Mouse (Mus musculus) embryonic facial prominence, embryonic 10.5 days (tissue): Measurements from ENCODE around the gene Cacna1c. TPM values are rescaled to one million over a fixed set of nuclear protein-coding genes. Genes with fewer than 3 reads are reported as not detected.
"Not testable (repeated sequence)": the region's sequence is repeated elsewhere in the genome, so short reads cannot be mapped to it uniquely, and the experiment has no call there.

ENCODE experiments used
- DNase-seq: peaks from one replicate; pipeline ENCODE4 v3.0.0-alpha.2; 2017; ENCODE audit warnings: low spot score
- H3K27ac ChIP-seq: fragments of 300-500 bp; sonication (generic); replicated peaks from 2 replicates; pipeline ENCODE4 v1.5.1; 2016; ENCODE audit warnings: mild to moderate bottlenecking
- H3K27me3 ChIP-seq: fragments of 300-500 bp; sonication (generic); replicated peaks from 2 replicates; pipeline ENCODE4 v1.6.1; 2016; ENCODE audit warnings: low read depth, mild to moderate bottlenecking; ENCODE audit not compliant: poor library complexity, severe bottlenecking
- H3K36me3 ChIP-seq: fragments of 300-500 bp; sonication (generic); replicated peaks from 2 replicates; pipeline ENCODE4 v1.6.1; 2016; ENCODE audit warnings: mild to moderate bottlenecking, moderate library complexity
- H3K4me1 ChIP-seq: fragments of 300-500 bp; sonication (generic); 2 replicates; pipeline ENCODE4 v1.6.1; 2016
- H3K4me3 ChIP-seq: fragments of 300-500 bp; sonication (generic); 2 replicates; pipeline ENCODE4 v1.5.1; 2016; ENCODE audit warnings: mild to moderate bottlenecking, moderate library complexity
- H3K9me3 ChIP-seq: fragments of 300-500 bp; sonication (generic); 2 replicates; pipeline ENCODE4 v1.6.1; 2016; ENCODE audit warnings: mild to moderate bottlenecking
- WGBS: fragments of 180-500 bp; shearing (Covaris S2); methylation state at CpG from one replicate; pipeline ENCODE4 v1.1.7; 2016; 5-methylcytosine and 5-hydroxymethylcytosine counted together
- polyA plus RNA-seq: library from polyadenylated mRNA; unstranded; fragments of >200 nt; fragmentation: Nextera tagmentation; extraction: Ambion mirVana; gene quantifications from 2 replicates; pipeline ENCODE4 v1.2.1, GENCODE M21; 2016

Cacna1c gene
- polyA plus RNA-seq, 1 experiment from 2014 or later = 4.9 TPM

DNA sequence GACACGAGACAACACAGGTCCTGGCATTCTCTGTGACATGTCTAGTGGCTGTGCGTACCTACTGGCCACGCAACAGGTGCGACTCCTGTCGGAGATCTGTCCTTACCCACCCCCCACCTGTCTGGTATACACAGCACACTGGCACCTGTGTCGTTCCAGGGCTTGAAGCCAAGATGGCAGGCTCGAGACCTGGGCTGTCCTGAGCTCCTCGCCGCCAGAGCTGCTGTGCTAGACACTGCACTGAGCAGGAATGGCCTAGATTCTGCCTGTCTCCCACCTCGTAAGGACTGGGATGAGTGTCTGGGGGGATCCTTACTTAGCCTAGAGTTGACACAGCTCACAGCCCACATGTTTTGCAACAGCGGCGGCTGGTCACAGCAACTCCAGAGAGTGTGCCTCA lies 29.0 kb upstream of the Cacna1c start:
- WGBS = 87% methylated on average over 12 of the region's 12 CpGs
- H3K4me1 ChIP-seq = no peaks in the 10 kb centered on the region
- H3K9me3 ChIP-seq = no peaks in the 10 kb centered on the region
- H3K27me3 ChIP-seq = no peaks in the 10 kb centered on the region
- peaks cover 10% of the 10 kb centered on the region; the same call in 1 of the 2 replicates for H3K36me3 ChIP-seq
- no peak overlapping the region for H3K4me3 ChIP-seq
- DNase-seq = no peak
- no peak overlapping the region for H3K27ac ChIP-seq

GRCm38 (mm10) chr6:119224451-119225195 lies 28.4 kb upstream of the Cacna1c start:
- Histone ChIP-seq H3K9me3 (no peaks in the 10 kb centered on the region), H3K4me1 (no peaks in the 10 kb centered on the region), H3K4me3 (no peak overlapping the region), H3K27ac (no peak overlapping the region), H3K36me3 (peaks cover 11% of the 10 kb centered on the region; the same call in 1 of the 2 replicates), H3K27me3 (no peaks in the 10 kb centered on the region)
- DNase-seq = no peak
- WGBS = 84% methylated on average over 13 of the region's 13 CpGs

- H3K27me3 ChIP-seq = no peaks in the 10 kb centered on the region
Observed at GRCm38 (mm10) chr6:119220297-119220696, 24.1 kb upstream of the Cacna1c start.

DNA sequence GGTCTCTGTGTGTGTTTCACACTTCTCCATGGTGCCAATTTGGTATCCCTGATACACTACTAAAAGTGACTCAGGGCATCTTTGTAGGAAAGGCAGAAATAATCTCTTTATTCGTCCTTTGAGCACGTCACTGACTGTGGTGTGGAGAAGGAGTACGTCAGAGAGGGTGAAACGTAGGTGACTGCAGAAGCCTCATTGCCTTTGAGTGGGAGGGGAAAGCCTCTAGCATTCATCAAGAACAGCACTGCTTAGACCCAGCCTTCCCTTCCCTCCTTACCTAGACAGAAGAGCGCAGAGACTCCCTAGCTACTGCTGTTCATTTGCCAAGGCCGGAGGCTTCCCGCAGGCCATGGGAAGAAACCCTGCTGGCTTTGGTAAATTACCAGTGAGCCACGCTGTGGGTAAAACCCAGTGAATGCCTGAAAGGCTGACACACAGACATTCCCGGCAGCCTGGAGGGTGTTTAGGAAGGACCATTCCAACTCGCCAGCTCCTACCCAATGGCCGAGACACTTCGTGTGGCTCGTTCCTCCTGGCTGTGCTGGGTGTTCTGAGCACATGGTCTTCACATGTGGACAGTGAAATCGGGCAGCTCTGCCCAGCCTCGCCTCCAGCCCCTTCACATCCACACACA lies 23.1 kb upstream of the Cacna1c start:
- Histone ChIP-seq H3K27me3 (no peaks in the 10 kb centered on the region), H3K9me3 (no peaks in the 10 kb centered on the region), H3K27ac (no peak overlapping the region), H3K36me3 (peaks cover 41% of the 10 kb centered on the region), H3K4me1 (no peaks in the 10 kb centered on the region), H3K4me3 (no peak overlapping the region)
- DNase-seq = no peak
- WGBS = 73% methylated on average over 15 of the region's 15 CpGs

More at GRCm38 (mm10) chr6:119220297-119220696, 24.1 kb upstream of the Cacna1c start:
- 56% methylated on average over 10 of the region's 10 CpGs for WGBS
- peaks cover 31% of the 10 kb centered on the region for H3K36me3 ChIP-seq
- no peak overlapping the region for H3K4me3 ChIP-seq
- no peak overlapping the region for H3K27ac ChIP-seq
- no peaks in the 10 kb centered on the region for H3K4me1 ChIP-seq
- peak; percentile 57 for DNase-seq
- H3K9me3 ChIP-seq = no peaks in the 10 kb centered on the region

DNA sequence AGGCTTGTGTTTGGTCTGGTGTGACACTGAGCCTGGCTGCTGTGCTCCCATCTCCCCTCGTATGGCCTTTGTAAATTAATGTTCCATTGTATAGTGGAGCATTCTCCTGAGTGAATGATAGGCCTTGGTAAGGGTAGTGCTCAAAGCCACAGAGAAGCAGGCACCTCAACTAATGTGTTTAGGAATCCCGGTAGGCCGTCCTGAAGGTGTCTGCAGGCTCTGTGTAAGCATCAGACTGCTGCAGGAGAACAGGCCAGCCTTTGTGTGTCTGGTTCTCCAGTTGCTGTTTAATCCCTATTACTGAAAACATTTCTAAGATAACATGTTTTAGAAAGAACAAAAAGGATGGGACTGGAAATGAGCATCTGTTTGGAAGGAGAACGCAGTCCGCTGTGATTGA lies 22.4 kb upstream of the Cacna1c start:
- WGBS = 86% methylated on average over 5 of the region's 5 CpGs
- Histone ChIP-seq H3K4me1 (no peaks in the 10 kb centered on the region), H3K36me3 (peaks cover 46% of the 10 kb centered on the region), H3K27ac (no peak overlapping the region), H3K4me3 (no peak overlapping the region), H3K9me3 (no peaks in the 10 kb centered on the region), H3K27me3 (no peaks in the 10 kb centered on the region)
- DNase-seq = no peak

DNA sequence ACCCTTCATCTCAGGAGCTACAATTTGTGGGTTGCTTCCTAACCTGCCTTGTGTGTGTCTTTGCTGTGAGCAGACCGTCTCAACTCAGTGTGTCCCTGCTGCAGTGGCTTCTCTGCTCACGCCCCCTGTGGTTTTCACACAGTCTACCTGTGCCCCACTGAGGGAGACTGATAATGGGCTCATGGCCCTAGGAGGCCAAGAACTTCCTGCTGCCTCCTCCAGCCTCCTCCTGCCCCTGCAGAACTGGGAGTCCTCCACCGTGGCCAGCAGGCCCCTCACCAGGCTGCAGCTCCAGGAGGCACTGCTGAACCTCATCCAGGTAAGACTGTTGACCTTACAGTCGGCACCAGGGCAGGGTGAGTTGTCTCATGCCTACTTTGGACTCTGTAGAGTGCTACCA lies 21.4 kb upstream of the Cacna1c start:
- no peak for DNase-seq
- Histone ChIP-seq H3K27ac (no peak overlapping the region), H3K27me3 (no peaks in the 10 kb centered on the region), H3K4me3 (no peak overlapping the region), H3K4me1 (no peaks in the 10 kb centered on the region), H3K9me3 (no peaks in the 10 kb centered on the region), H3K36me3 (peaks cover 55% of the 10 kb centered on the region)
- 70% methylated on average over 4 of the region's 4 CpGs for WGBS

DNA sequence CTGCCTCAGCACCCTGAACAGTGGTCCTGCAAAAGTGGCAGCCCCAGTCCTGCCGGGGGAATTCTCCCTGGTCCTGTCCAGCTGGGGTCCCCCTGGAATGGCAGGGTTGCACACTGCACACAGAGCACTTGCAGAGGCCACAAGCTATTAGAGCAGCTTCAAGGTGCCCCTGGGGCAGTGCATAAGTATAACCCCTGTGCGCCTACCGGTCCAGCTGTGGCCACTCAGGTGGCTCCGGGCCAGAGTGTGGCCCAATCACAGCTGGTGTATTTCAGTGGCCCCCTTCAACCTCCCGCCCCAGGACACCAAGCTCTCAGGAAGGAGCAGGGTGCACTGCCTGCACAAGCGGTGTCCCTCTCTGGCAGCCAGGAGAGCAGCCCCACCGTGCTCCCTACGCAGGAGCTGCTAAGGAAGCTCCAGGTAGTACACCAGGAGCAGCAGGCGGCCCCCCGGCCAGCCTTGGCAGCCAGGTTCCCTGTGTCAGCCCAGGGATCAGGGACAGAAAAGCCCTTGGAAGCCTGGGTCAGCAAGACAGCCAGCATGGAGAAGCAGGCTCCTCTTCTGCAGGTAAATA lies 18.9 kb upstream of the Cacna1c start:
- 91% methylated on average over 10 of the region's 10 CpGs for WGBS
- no peak for DNase-seq
- H3K27ac ChIP-seq = no peak overlapping the region
- H3K36me3 ChIP-seq = peaks cover 47% of the 10 kb centered on the region
- no peak overlapping the region for H3K4me3 ChIP-seq
- no peaks in the 10 kb centered on the region for H3K27me3 ChIP-seq
- H3K4me1 ChIP-seq = no peaks in the 10 kb centered on the region
- no peaks in the 10 kb centered on the region for H3K9me3 ChIP-seq

GRCm38 (mm10) chr6:119214190-119214589 lies 18.0 kb upstream of the Cacna1c start:
- H3K27me3 ChIP-seq = no peaks in the 10 kb centered on the region
- no peak overlapping the region for H3K4me3 ChIP-seq
- no peak overlapping the region for H3K27ac ChIP-seq
- H3K4me1 ChIP-seq = no peaks in the 10 kb centered on the region
- WGBS = 90% methylated on average over 6 of the region's 6 CpGs
- peaks cover 42% of the 10 kb centered on the region for H3K36me3 ChIP-seq
- DNase-seq = no peak
- no peaks in the 10 kb centered on the region for H3K9me3 ChIP-seq

GRCm38 (mm10) chr6:119213375-119213774 lies 17.2 kb upstream of the Cacna1c start:
- 85% methylated on average over 5 of the region's 5 CpGs for WGBS
- no peak overlapping the region for H3K4me3 ChIP-seq
- H3K9me3 ChIP-seq = no peaks in the 10 kb centered on the region
- DNase-seq = no peak
- no peaks in the 10 kb centered on the region for H3K4me1 ChIP-seq
- no peaks in the 10 kb centered on the region for H3K27me3 ChIP-seq
- H3K36me3 ChIP-seq = peaks cover 42% of the 10 kb centered on the region
- no peak overlapping the region for H3K27ac ChIP-seq

DNA sequence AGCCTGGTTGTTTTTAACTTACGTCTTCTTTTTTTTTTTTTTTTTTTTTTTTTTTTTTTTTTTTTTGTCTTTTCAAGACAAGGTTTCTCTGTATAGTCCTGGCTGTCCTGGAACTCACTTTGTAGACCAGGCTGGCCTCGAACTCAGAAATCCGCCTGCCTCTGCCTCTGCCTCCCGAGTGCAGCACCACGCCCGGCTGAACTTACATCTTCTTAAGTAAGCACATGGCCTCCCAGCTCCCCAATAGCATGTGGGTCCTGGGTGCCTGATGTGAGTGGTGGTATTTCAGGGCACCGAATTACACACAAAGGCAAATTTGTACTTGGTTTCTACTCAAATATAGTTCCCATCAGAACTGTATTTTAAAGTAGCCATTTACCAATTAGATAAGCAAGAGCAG lies 9.8 kb upstream of the Cacna1c start:
- H3K4me3 ChIP-seq, DNase-seq, H3K27ac ChIP-seq, H3K4me1 ChIP-seq, H3K27me3 ChIP-seq, H3K9me3 ChIP-seq: not testable (repeated sequence)
- WGBS = 88% methylated on average over 7 of the region's 7 CpGs
- H3K36me3 ChIP-seq = peaks cover 27% of the 10 kb centered on the region

DNA sequence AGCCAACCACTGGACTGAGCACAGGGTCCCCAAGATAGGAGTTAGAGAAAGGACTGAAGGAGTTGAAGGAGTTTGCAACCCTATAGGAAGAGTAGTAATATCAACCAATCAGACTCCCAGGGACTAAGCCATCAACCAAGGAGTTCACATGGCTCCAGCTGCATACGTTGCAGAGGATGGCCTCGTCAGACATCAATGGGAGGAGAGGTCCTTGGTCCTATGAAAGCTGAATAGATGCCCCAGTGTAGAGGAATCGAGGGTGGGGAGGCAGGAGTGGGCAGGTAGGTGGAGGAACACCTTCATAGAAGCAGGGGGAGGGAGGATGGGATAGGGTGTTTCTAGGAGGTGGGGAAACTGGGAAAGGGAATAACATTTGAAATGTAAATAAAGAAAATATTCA lies 8.7 kb upstream of the Cacna1c start:
- Histone ChIP-seq H3K4me1 (no peaks in the 10 kb centered on the region), H3K9me3 (no peaks in the 10 kb centered on the region), H3K27me3 (no peaks in the 10 kb centered on the region), H3K4me3 (no peak overlapping the region), H3K36me3 (peaks cover 31% of the 10 kb centered on the region), H3K27ac (no peak overlapping the region)
- no peak for DNase-seq
- WGBS = 76% methylated on average over 3 of the region's 3 CpGs

DNA sequence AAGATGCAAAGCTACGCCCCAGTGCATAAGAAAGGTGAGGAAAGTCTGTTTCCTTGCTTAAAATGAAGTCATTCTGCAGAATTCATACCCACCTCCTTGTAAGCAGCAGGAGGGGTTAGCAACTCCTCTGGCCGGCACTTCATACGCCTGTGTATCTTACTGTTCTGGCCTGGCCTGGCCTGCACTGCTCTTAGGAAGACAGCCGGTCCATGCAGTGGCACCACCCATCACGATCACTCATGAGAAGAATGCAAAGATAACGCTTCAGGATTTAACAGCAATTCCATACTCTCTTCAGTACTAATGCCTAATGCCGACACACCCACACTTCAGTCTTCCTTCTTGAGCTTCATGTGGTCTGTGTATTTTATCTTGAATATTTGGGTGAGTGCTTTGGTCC lies 8.1 kb upstream of the Cacna1c start:
- WGBS = 91% methylated on average over 7 of the region's 7 CpGs
- Histone ChIP-seq H3K4me1 (peaks cover 2% of the 10 kb centered on the region), H3K27ac (no peak overlapping the region), H3K9me3 (no peaks in the 10 kb centered on the region), H3K4me3 (no peak overlapping the region), H3K27me3 (no peaks in the 10 kb centered on the region), H3K36me3 (peaks cover 31% of the 10 kb centered on the region)
- DNase-seq = no peak

DNA sequence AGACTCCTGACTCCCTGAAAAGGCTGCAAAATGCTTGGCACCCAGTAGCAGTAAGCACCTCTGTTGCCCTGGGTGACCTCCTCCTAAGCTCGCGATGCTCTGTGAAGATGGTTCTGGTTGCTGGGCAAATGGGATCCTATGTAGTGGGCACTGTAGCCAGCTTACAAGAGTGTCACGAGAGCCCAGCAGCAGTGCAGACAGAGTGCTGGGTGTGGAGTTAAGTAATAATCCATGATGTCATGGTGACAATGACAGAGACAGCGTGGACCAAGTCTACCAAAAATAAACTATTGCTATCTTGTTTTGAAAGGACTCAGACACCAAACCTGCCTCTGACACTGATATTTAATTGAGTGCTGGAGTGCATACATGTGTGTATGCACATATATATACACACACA lies 5.4 kb upstream of the Cacna1c start:
- DNase-seq = no peak
- 93% methylated on average over 4 of the region's 4 CpGs for WGBS

More for the DNA sequence above, 5.4 kb upstream of the Cacna1c start:
- H3K4me3 ChIP-seq = no peak overlapping the region
- no peaks in the 10 kb centered on the region for H3K9me3 ChIP-seq
- H3K27ac ChIP-seq = no peak overlapping the region
- H3K4me1 ChIP-seq = peaks cover 11% of the 10 kb centered on the region
- peaks cover 31% of the 10 kb centered on the region for H3K36me3 ChIP-seq
- no peaks in the 10 kb centered on the region for H3K27me3 ChIP-seq
